Mouse (Mus musculus) E14TG2a.4 (cell line): ENCODE data around the gene Kif22.

Experiments used
- CTCF ChIP-seq: conservative IDR thresholded peaks from 2 replicates; pipeline ENCODE4 v1.5.1; 2014; ENCODE audit warnings: low read length
- NANOG ChIP-seq: IDR thresholded peaks from 2 replicates; pipeline ENCODE4 v1.6.1; 2014; ENCODE audit warnings: borderline replicate concordance, low read length, mixed read lengths
- POU5F1 ChIP-seq: IDR thresholded peaks from 2 replicates; pipeline ENCODE4 v1.6.1; 2014; ENCODE audit warnings: low read length, borderline replicate concordance

GRCm38 (mm10) chr7:126981601-126982000, 60.7 kb downstream of the Kif22 start:
- TF ChIP-seq CTCF (no peak), NANOG (no peak), POU5F1 (no peak)
